Comparison of ENCODE assay signal across 18 mouse cellular contexts in genomic region chr12:29771791-29772190, GRCm38 (mm10).
DNase-seq lines count a peak whose midpoint lies in the region; ATAC-seq and TF ChIP-seq lines count a peak whose summit lies in the region.
"Had no signal": no experiment of that assay in that cellular context is flagged by ENCODE, and none has a peak within 500 bp of the region (broad histone marks: within the 10 kb centered on the region; RNA-seq: fewer than 3 reads in every experiment).

No protein-coding gene starts in this region.

- H3K9me3 ChIP-seq in forebrain, embryonic 14.5 days (replicated peaks; ENCODE audit: control insufficient read depth, low read length) = no peaks in the 10 kb centered on the region
- H3K9me3 ChIP-seq: forebrain, embryonic 10.5 days; heart, embryonic 15.5 days; stomach, embryonic 15.5 days had no signal

- intact Hi-C loops in gastrocnemius, adult 2 months (cut with DNase I) = no loop called here
- intact Hi-C loops in left cerebral cortex, adult 2 months (cut with DNase I) = loop anchor here (5.0 kb wide), 1 partner anchor 69 kb away; no protein-coding TSS in a partner anchor
- intact Hi-C loops in left cerebral cortex, postnatal 25 days (cut with DNase I) = no loop called here

- no peaks in the 10 kb centered on the region for H3K4me1 ChIP-seq in forebrain, embryonic 14.5 days (ENCODE audit: control insufficient read depth, insufficient read depth, low read length)
- H3K4me1 ChIP-seq: heart, embryonic 15.5 days; stomach, embryonic 15.5 days had no signal

- no peak for TF ChIP-seq CTCF in gastrocnemius, adult 2 months (IDR thresholded peaks at IDR 0.05)
- TF ChIP-seq CTCF in left cerebral cortex, adult 2 months (IDR thresholded peaks at IDR 0.05) = no peak

- ATAC-seq in forebrain, embryonic 14.5 days = no peak

- H3K36me3 ChIP-seq in forebrain, embryonic 14.5 days (ENCODE audit: control insufficient read depth, insufficient read depth, low read length) = 0 out of 2 replicates have a peak, but pooled peaks cover 3% of the 10 kb centered on the region
- H3K36me3 ChIP-seq: forebrain, embryonic 10.5 days; heart, embryonic 15.5 days; stomach, embryonic 15.5 days had no signal

- H3K9ac ChIP-seq in forebrain, embryonic 14.5 days (ENCODE audit: low read length) = no peak overlapping the region
- H3K9ac ChIP-seq: heart, embryonic 15.5 days; stomach, embryonic 15.5 days had no signal

- no peak overlapping the region for H3K27ac ChIP-seq in gastrocnemius, adult 2 months
- H3K27ac ChIP-seq in left cerebral cortex, adult 2 months = peak overlapping the region; percentile 54
- H3K27ac ChIP-seq in forebrain, embryonic 14.5 days (ENCODE audit: low read depth, low read length) = no peak overlapping the region
- H3K27ac ChIP-seq: forebrain, embryonic 10.5 days; heart, embryonic 15.5 days; stomach, embryonic 15.5 days had no signal

- no peak overlapping the region for H3K4me2 ChIP-seq in forebrain, embryonic 14.5 days (ENCODE audit: low read length)
- H3K4me2 ChIP-seq: heart, embryonic 15.5 days; midbrain, embryonic 11.5 days; stomach, embryonic 15.5 days had no signal

- no peaks in the 10 kb centered on the region for H3K27me3 ChIP-seq in forebrain, embryonic 14.5 days (replicated peaks; ENCODE audit: control insufficient read depth, insufficient read depth, low read length)
- H3K27me3 ChIP-seq: heart, embryonic 15.5 days; stomach, embryonic 15.5 days had no signal

- 67% methylated on average over 3 of the region's 3 CpGs for WGBS in forebrain, embryonic 14.5 days

- H3K4me3 ChIP-seq in gastrocnemius, adult 2 months = no peak overlapping the region
- H3K4me3 ChIP-seq in left cerebral cortex, adult 2 months = no peak overlapping the region
- no peak overlapping the region for H3K4me3 ChIP-seq in forebrain, embryonic 14.5 days (ENCODE audit: low read depth, low read length)
- H3K4me3 ChIP-seq: forebrain, embryonic 10.5 days; heart, embryonic 15.5 days; stomach, embryonic 15.5 days had no signal

- peak; percentile 64 for DNase-seq in gastrocnemius, adult 2 months
- no peak for DNase-seq in gastrocnemius, adult 8-10 months (ENCODE audit: low spot score in 2 of 2)
- DNase-seq in left cerebral cortex, adult 2 months (ENCODE audit: extremely low spot score in 1 of 2, low spot score in 2 of 2) = no peak
- DNase-seq in left cerebral cortex, postnatal 25 days (ENCODE audit: low spot score in 2 of 2) = no peak
- DNase-seq in brain, adult 2 months (ENCODE audit: low read depth, low spot score) = peak; percentile 71
- DNase-seq in cerebellum, adult 9-11 months = peak; percentile 55
- no peak for DNase-seq in yolk sac, embryonic 10.5 days (ENCODE audit: low spot score)
- DNase-seq in forebrain, embryonic 14.5 days (ENCODE audit: low spot score) = no peak
- DNase-seq: adrenal gland, postnatal 10 days; kidney, adult 2 months; kidney, postnatal 25 days; lung, adult 18-20 months; lung, postnatal 4 days; thymus, adult 2 months had no signal

Comparison
In these comparisons a context has a peak if more than half of its experiments do, and no peak if none do; other contexts are left out.
1. DNase-seq: peak in gastrocnemius, adult 2 months (single experiment), brain, adult 2 months (single experiment) and cerebellum, adult 9-11 months (single experiment); none in gastrocnemius, adult 8-10 months (0 of 2), left cerebral cortex, adult 2 months (0 of 2), left cerebral cortex, postnatal 25 days (0 of 2), yolk sac, embryonic 10.5 days (single experiment) and forebrain, embryonic 14.5 days (single experiment).